Mouse (Mus musculus): ENCODE measurements around the gene Rasgrp3. TPM values are rescaled to one million over a fixed set of nuclear protein-coding genes. Genes with fewer than 3 reads are reported as not detected.

The Rasgrp3 gene
- polyA plus RNA-seq, 1 experiment from 2014 or later = 5.9 TPM

DNA sequence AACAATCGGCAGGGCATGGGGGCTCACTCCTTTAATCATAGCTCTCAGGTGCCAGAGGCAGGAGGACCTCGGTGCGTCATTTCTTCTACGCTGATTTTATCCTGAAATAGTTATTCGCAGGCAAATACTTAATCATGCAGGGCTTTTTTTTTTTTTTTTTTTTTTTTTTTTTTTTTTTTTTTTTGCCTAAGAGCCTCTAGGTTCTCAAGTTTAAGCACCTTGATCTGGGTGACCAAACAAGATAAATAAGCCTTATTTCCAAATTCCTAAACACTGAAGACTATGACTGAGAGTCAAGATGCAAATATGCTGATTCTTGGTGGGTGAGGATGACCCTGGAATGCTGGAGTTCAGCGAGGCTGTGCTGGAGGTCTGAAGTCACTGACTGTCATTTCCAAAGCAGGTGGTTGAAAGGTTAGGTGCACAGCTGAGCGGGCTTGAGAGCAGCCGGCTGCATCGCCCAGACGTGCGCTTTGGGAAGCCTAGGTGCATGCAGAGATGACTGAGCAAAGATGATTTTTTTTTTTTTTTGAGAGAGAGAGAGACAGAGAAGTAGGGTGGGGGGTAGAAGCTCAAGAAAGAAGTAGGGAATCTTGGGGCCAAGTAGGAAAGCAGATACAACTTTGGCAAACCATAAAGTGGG lies 115.2 kb downstream of the Rasgrp3 start:
- peaks cover 15% of the 10 kb centered on the region for H3K4me1 ChIP-seq
- no peak; the same call in 1 of the 2 replicates for ATAC-seq (ENCODE audit: low FRiP score)
- peak overlapping the region; percentile 90 for H3K4me3 ChIP-seq (replicated peaks)
- peak overlapping the region; percentile 83 for H3K4me2 ChIP-seq
- 43% methylated on average over 11 of the region's 11 CpGs for WGBS
- peaks cover 13% of the 10 kb centered on the region; the same call in 1 of the 2 replicates for H3K36me3 ChIP-seq
- H3K9me3 ChIP-seq (replicated peaks) = no peaks in the 10 kb centered on the region
- peak overlapping the region; percentile 80 for H3K9ac ChIP-seq (replicated peaks)
- H3K27me3 ChIP-seq (replicated peaks) = no peaks in the 10 kb centered on the region
- H3K27ac ChIP-seq (replicated peaks) = no peak overlapping the region

DNA sequence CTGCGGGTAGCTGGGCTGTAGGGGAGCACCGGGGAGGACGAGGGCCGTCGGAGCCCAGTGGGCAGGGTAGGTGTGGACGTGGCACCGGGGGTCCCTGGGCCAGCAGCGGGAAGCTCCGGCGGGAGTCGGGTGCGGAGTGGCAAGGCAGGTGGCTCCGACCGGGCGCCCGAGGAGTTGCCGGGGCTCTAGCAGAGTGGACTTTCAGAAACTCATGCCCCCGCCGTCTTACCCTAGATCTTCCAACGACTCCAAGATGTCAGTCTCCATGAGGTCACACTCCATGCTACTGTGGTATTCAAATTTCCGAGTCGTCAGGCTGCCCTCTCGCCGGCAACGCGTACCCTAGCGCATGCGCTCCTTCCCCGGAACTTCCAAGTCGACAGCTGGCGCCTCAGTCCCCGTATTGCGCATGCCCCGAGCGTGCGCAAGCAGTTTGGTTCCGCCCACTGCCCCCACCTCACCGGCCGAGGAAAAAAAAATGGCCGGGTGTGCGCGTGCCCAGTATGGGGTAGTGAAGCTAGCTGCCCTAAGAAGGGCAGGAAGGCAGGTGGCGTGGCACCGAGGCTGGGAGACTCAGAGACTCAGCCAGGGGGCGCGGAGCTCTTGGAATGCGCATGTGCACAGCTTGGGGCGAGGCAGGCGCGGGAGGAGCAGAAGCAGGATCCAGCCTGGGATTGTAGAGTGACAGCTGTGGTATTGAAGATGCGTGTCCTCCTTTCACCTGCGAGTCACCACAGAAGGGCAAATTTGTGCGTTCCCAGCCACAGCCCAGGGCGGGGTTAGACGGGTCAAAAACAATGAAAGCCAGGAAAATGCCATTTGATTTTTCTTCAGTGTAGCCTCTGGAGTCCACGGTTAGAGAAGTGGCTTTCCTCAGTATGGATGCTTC lies 116.1 kb downstream of the Rasgrp3 start, which contains the start of gene Fam98a:
Gene Fam98a (minus strand): TSS at position 435 of the 889 bp plus-strand sequence.
- peaks cover 5% of the 10 kb centered on the region; the same call in 1 of the 2 replicates for H3K36me3 ChIP-seq
- under 1% methylated on average over 56 of the region's 56 CpGs for WGBS
- peaks cover 15% of the 10 kb centered on the region for H3K4me1 ChIP-seq
- H3K27ac ChIP-seq (replicated peaks) = peak within 1 kb of the TSS; percentile 76
- peak within 1 kb of the TSS; percentile 83 for H3K4me2 ChIP-seq
- peak within 1 kb of the TSS; percentile 90 for H3K4me3 ChIP-seq (replicated peaks)
- H3K9me3 ChIP-seq (replicated peaks) = no peaks in the 10 kb centered on the region
- ATAC-seq (ENCODE audit: low FRiP score) = peak; percentile 99
- H3K9ac ChIP-seq (replicated peaks) = peak within 1 kb of the TSS; percentile 80
- H3K27me3 ChIP-seq (replicated peaks) = no peaks in the 10 kb centered on the region

DNA sequence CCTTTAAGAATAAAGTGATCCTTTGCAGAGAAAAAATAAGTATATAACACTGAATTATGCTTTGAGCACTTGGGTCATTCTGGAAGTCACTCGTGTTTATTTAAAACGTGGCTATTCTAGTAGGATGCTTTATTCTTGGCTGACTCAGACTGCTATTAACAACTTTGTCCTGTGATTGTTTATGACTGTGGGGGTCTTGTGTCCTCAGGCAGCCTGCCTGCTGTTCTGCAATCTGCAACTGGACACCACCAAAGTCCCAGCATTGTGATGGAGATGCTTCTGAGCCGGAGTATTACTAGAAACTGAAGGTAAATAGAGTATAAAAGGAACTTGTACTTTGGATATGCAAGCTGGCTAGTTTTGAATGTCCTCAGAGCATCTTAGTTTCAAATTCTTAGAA lies 121.3 kb downstream of the Rasgrp3 start:
- Histone ChIP-seq H3K36me3 (no peaks in the 10 kb centered on the region), H3K4me3 (replicated peaks) (no peak overlapping the region), H3K27ac (replicated peaks) (no peak overlapping the region), H3K9me3 (replicated peaks) (no peaks in the 10 kb centered on the region), H3K9ac (replicated peaks) (no peak overlapping the region), H3K27me3 (replicated peaks) (no peaks in the 10 kb centered on the region), H3K4me1 (no peaks in the 10 kb centered on the region), H3K4me2 (no peak overlapping the region)
- WGBS = 4% methylated on average over 3 of the region's 3 CpGs
- no peak for ATAC-seq (ENCODE audit: low FRiP score)

DNA sequence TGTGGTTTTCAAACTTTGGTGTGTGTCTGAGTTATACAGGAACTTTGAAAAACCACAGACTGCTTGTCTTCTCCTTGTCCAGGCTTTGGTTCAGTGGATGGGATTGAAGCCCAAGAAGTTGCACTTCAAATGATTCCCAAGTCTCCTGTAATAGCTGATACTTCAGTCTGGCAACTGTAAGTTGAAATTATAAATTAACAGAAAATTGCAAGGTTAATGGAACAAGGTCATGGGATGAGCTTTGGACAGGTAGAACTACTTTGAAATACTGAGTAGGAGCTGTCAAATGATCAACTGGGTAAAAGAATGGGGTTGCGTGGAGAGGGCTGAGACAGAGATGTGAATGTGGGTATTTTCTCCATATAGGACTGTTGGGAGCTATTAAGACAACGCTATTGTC lies 122.3 kb downstream of the Rasgrp3 start:
- no peaks in the 10 kb centered on the region for H3K9me3 ChIP-seq (replicated peaks)
- no peak overlapping the region for H3K9ac ChIP-seq (replicated peaks)
- whole genome bisulfite sequencing = 89% methylated on average over 2 of the region's 2 CpGs
- H3K36me3 ChIP-seq = no peaks in the 10 kb centered on the region
- H3K4me1 ChIP-seq = no peaks in the 10 kb centered on the region
- no peak overlapping the region for H3K4me3 ChIP-seq (replicated peaks)
- H3K4me2 ChIP-seq = no peak overlapping the region
- no peaks in the 10 kb centered on the region for H3K27me3 ChIP-seq (replicated peaks)
- no peak for ATAC-seq (ENCODE audit: low FRiP score)
- no peak overlapping the region for H3K27ac ChIP-seq (replicated peaks)

- 0 out of 2 replicates have a peak overlapping the region, but pooled peaks have one; percentile 5 for H3K27ac ChIP-seq (replicated peaks)
- H3K4me3 ChIP-seq (replicated peaks) = no peak overlapping the region
- no peaks in the 10 kb centered on the region for H3K9me3 ChIP-seq (replicated peaks)
- 27% methylated on average over 7 of the region's 7 CpGs for WGBS
- H3K27me3 ChIP-seq (replicated peaks) = no peaks in the 10 kb centered on the region
- no peaks in the 10 kb centered on the region for H3K36me3 ChIP-seq
- H3K4me2 ChIP-seq = no peak overlapping the region
- ATAC-seq (ENCODE audit: low FRiP score) = peak; percentile 73; the same call in 1 of the 2 replicates
- H3K9ac ChIP-seq (replicated peaks) = no peak overlapping the region
- H3K4me1 ChIP-seq = peaks cover 4% of the 10 kb centered on the region
These were observed 139.9 kb downstream of the Rasgrp3 start for GRCm38 (mm10) chr17:75575608-75576007.

Other genes with a start within 250 kb of the Rasgrp3 start
- gene Fam98a, start 116.0 kb downstream of the Rasgrp3 start, polyA plus RNA-seq (2015; fragmentation: Nextera tagmentation; extraction: Ambion mirVana) = 30.3 and 31.0 TPM in 2 replicates